Mouse (Mus musculus) midbrain, postnatal 0 days (tissue): ENCODE measurements around the gene Pcbp3. TPM values are rescaled to one million over a fixed set of nuclear protein-coding genes. Genes with fewer than 3 reads are reported as not detected.
A peak's percentile ranks its signal among the peaks of the same experiment; 100 is the strongest.

Experiments used
- ATAC-seq: fragments of 200-750 bp; cut with Nextera tagmentation; 2 replicates; pipeline ENCODE4 v1.8.0; 2017; ENCODE audit warnings: moderate number of reproducible peaks, mild to moderate bottlenecking, moderate TSS enrichment, moderate library complexity; ENCODE audit not compliant: low FRiP score
- DNase-seq: peaks from one replicate; pipeline ENCODE4 v3.0.0-alpha.2; 2015; ENCODE audit warnings: low spot score
- H3K27ac ChIP-seq: fragments of 300-500 bp; sonication (generic); 2 replicates; pipeline ENCODE4 v1.5.1; 2014; ENCODE audit warnings: low read depth, mild to moderate bottlenecking, low read length, mixed read lengths
- H3K27me3 ChIP-seq: fragments of 300-500 bp; sonication (generic); 2 replicates; pipeline ENCODE4 v1.6.1; 2014; ENCODE audit warnings: low read length, control low read depth, mixed read lengths; ENCODE audit not compliant: insufficient read depth
- H3K36me3 ChIP-seq: fragments of 300-500 bp; sonication (generic); 2 replicates; pipeline ENCODE4 v1.6.1; 2014; ENCODE audit warnings: low read length, control low read depth, mixed read lengths; ENCODE audit not compliant: insufficient read depth
- H3K4me1 ChIP-seq: fragments of 300-500 bp; sonication (generic); 2 replicates; pipeline ENCODE4 v1.6.1; 2014; ENCODE audit warnings: mild to moderate bottlenecking, control low read depth, antibody characterized with exemption, low read length, mixed read lengths; ENCODE audit not compliant: insufficient read depth
- H3K4me2 ChIP-seq: fragments of 300-500 bp; sonication (generic); 2 replicates; pipeline ENCODE4 v1.6.1; 2014; ENCODE audit warnings: low read depth, mild to moderate bottlenecking, low read length, mixed read lengths; ENCODE audit not compliant: poor library complexity, severe bottlenecking
- H3K4me3 ChIP-seq: fragments of 300-500 bp; sonication (generic); 2 replicates; pipeline ENCODE4 v1.5.1; 2014; ENCODE audit warnings: low read depth, mild to moderate bottlenecking, low read length, moderate library complexity
- H3K9ac ChIP-seq: fragments of 300-500 bp; sonication (generic); replicated peaks from 2 replicates; pipeline ENCODE4 v1.6.1; 2014; ENCODE audit warnings: mild to moderate bottlenecking, low read length, moderate library complexity, mixed read lengths; ENCODE audit not compliant: poor library complexity, severe bottlenecking
- H3K9me3 ChIP-seq: fragments of 300-500 bp; sonication (generic); 2 replicates; pipeline ENCODE4 v1.6.1; 2016; ENCODE audit warnings: low read length, control low read depth
- CTCF ChIP-seq: IDR thresholded peaks from 2 replicates; pipeline ENCODE4 v1.5.1; 2016; ENCODE audit warnings: antibody characterized with exemption, mild to moderate bottlenecking
- WGBS: fragments of 180-500 bp; shearing (Covaris S2); extraction: QIAGEN DNeasy Blood & Tissue Kit; methylation state at CpG from one replicate; pipeline ENCODE4 v1.1.7; 2014; 5-methylcytosine and 5-hydroxymethylcytosine counted together
- polyA plus RNA-seq: library from polyadenylated mRNA; unstranded; fragments of >200 nt; fragmentation: Nextera tagmentation; extraction: Ambion mirVana; gene quantifications from 2 replicates; pipeline ENCODE4 v1.2.1, GENCODE M21; 2015
- total RNA-seq: library from RNA; depleted of rRNA; stranded (reverse); fragments of >200 nt; gene quantifications from 2 replicates; pipeline ENCODE4 v1.2.3, GENCODE M21; 2014

The Pcbp3 gene
- total and polyA plus RNA-seq, 2 experiments from 2014 or later, result 52.4 to 74.4 TPM

- Histone ChIP-seq H3K9me3 (no peaks in the 10 kb centered on the region), H3K27me3 (no peaks in the 10 kb centered on the region), H3K4me1 (peaks cover 4% of the 10 kb centered on the region; the same call in 1 of the 2 replicates), H3K9ac (no peak overlapping the region), H3K27ac (no peak overlapping the region), H3K36me3 (peaks cover 3% of the 10 kb centered on the region), H3K4me2 (no peak overlapping the region), H3K4me3 (no peak overlapping the region)
- ATAC-seq (no peak), DNase-seq (no peak)
- no peak for TF ChIP-seq CTCF
- WGBS, result 83% methylated on average over 6 of the region's 6 CpGs
Observed at GRCm38 (mm10) chr10:76785312-76785711, 176.4 kb downstream of the Pcbp3 start.

- DNase-seq (peak; percentile 15), ATAC-seq (no peak)
- TF ChIP-seq CTCF, result no peak
- 0 out of 2 replicates have a peak overlapping the region, but pooled peaks have one; percentile 43 for H3K27ac ChIP-seq
- H3K4me3 ChIP-seq, result no peak overlapping the region
- H3K9ac ChIP-seq, result no peak overlapping the region
- H3K4me1 ChIP-seq, result no peaks in the 10 kb centered on the region
- no peaks in the 10 kb centered on the region for H3K9me3 ChIP-seq
- no peak overlapping the region for H3K4me2 ChIP-seq
- H3K27me3 ChIP-seq, result no peaks in the 10 kb centered on the region
- H3K36me3 ChIP-seq, result 0 out of 2 replicates have a peak, but pooled peaks cover under 1% of the 10 kb centered on the region
- 81% methylated on average over 5 of the region's 5 CpGs for WGBS
Observed at GRCm38 (mm10) chr10:76779225-76779624, 182.5 kb downstream of the Pcbp3 start.

GRCm38 (mm10) chr10:76771624-76772023 lies 190.1 kb downstream of the Pcbp3 start:
- DNase-seq (no peak), ATAC-seq (no peak)
- Histone ChIP-seq H3K27ac (no peak overlapping the region), H3K4me2 (no peak overlapping the region), H3K4me3 (no peak overlapping the region), H3K4me1 (no peaks in the 10 kb centered on the region), H3K36me3 (peaks cover 12% of the 10 kb centered on the region; the same call in 1 of the 2 replicates), H3K9me3 (no peaks in the 10 kb centered on the region), H3K27me3 (no peaks in the 10 kb centered on the region), H3K9ac (no peak overlapping the region)
- no peak for TF ChIP-seq CTCF
- 99% methylated on average over 3 of the region's 3 CpGs for WGBS

GRCm38 (mm10) chr10:76771086-76771485 lies 190.6 kb downstream of the Pcbp3 start:
- H3K4me1 ChIP-seq, result no peaks in the 10 kb centered on the region
- H3K9me3 ChIP-seq, result no peaks in the 10 kb centered on the region
- H3K36me3 ChIP-seq, result peaks cover 12% of the 10 kb centered on the region; the same call in 1 of the 2 replicates
- H3K27me3 ChIP-seq, result no peaks in the 10 kb centered on the region
- ATAC-seq (no peak), DNase-seq (no peak)
- H3K4me2 ChIP-seq, result no peak overlapping the region
- no peak overlapping the region for H3K4me3 ChIP-seq
- no peak for TF ChIP-seq CTCF
- H3K9ac ChIP-seq, result no peak overlapping the region
- WGBS, result 50% methylated on average over 5 of the region's 5 CpGs
- H3K27ac ChIP-seq, result no peak overlapping the region

- no peak for TF ChIP-seq CTCF
- DNase-seq, result no peak
- Histone ChIP-seq H3K9ac (no peak overlapping the region), H3K27ac (no peak overlapping the region), H3K4me2 (no peak overlapping the region), H3K9me3 (no peaks in the 10 kb centered on the region), H3K4me1 (no peaks in the 10 kb centered on the region), H3K27me3 (no peaks in the 10 kb centered on the region), H3K4me3 (no peak overlapping the region), H3K36me3 (peaks cover 18% of the 10 kb centered on the region; the same call in 1 of the 2 replicates)
- no peak for ATAC-seq
- WGBS, result 92% methylated on average over 6 of the region's 6 CpGs
Observed at GRCm38 (mm10) chr10:76769581-76769980, 192.1 kb downstream of the Pcbp3 start.

GRCm38 (mm10) chr10:76766196-76766595 lies 195.5 kb downstream of the Pcbp3 start:
- 89% methylated on average over 1 of the region's 1 CpGs for WGBS
- Histone ChIP-seq H3K4me2 (no peak overlapping the region), H3K4me1 (no peaks in the 10 kb centered on the region), H3K9me3 (no peaks in the 10 kb centered on the region), H3K27ac (no peak overlapping the region), H3K27me3 (no peaks in the 10 kb centered on the region), H3K9ac (no peak overlapping the region), H3K4me3 (no peak overlapping the region), H3K36me3 (0 out of 2 replicates have a peak, but pooled peaks cover 11% of the 10 kb centered on the region)
- DNase-seq (no peak), ATAC-seq (no peak)
- TF ChIP-seq CTCF, result no peak
